Mouse (Mus musculus) heart, adult 2 months (tissue): Measurements from ENCODE around the gene Fam84a. TPM values are rescaled to one million over a fixed set of nuclear protein-coding genes. Genes with fewer than 3 reads are reported as not detected.

Experiments used
- DNase-seq, 2 experiments: peaks; one replicate each; pipeline ENCODE4 v3.0.0; 2021
- H3K27ac ChIP-seq: fragments of 200-600 bp; 2 replicates; pipeline ENCODE4 v1.8.1; 2022
- H3K27me3 ChIP-seq: fragments of 200-500 bp; 2 replicates; pipeline ENCODE4 v1.6.1; 2012; ENCODE audit warnings: mild to moderate bottlenecking, low read length, inconsistent platforms, mixed read lengths; ENCODE audit not compliant: control insufficient read depth, insufficient read depth
- H3K36me3 ChIP-seq: fragments of 200-500 bp; 2 replicates; pipeline ENCODE4 v1.6.1; 2012; ENCODE audit warnings: low read length, inconsistent platforms; ENCODE audit not compliant: control insufficient read depth, insufficient read depth
- H3K4me1 ChIP-seq: fragments of 200-500 bp; 2 replicates; pipeline ENCODE4 v1.6.1; 2011; ENCODE audit warnings: low read length; ENCODE audit not compliant: control insufficient read depth, insufficient read depth
- H3K4me3 ChIP-seq: fragments of 200-600 bp; 2 replicates; pipeline ENCODE4 v1.8.1; 2022
- H3K79me2 ChIP-seq: fragments of 200-500 bp; replicated peaks from 2 replicates; pipeline ENCODE4 v1.6.1; 2012; ENCODE audit warnings: mild to moderate bottlenecking, inconsistent platforms, low read length, moderate library complexity, mixed read lengths; ENCODE audit not compliant: control insufficient read depth, insufficient read depth
- H3K9ac ChIP-seq: fragments of 200-500 bp; 2 replicates; pipeline ENCODE4 v1.6.1; 2012; ENCODE audit warnings: low read depth, mild to moderate bottlenecking, control low read depth, inconsistent platforms, low read length, mixed read lengths
- CTCF ChIP-seq: fragments of 200-600 bp; IDR thresholded peaks from 2 replicates; pipeline ENCODE4 v1.8.1; 2022; ENCODE audit warnings: antibody characterized with exemption, mild to moderate bottlenecking, moderate library complexity
- EP300 ChIP-seq: fragments of 200-500 bp; IDR thresholded peaks from 2 replicates; pipeline ENCODE4 v1.6.1; 2011; ENCODE audit warnings: low read depth, low read length, control low read depth; ENCODE audit not compliant: insufficient read depth
- POLR2A ChIP-seq: fragments of 200-500 bp; IDR thresholded peaks from 2 replicates; pipeline ENCODE4 v1.6.1; 2011; ENCODE audit warnings: mild to moderate bottlenecking, low read depth, low read length, control low read depth; ENCODE audit not compliant: insufficient read depth
- intact Hi-C: fragments of 180-260 bp; cut with DNase I; formaldehyde crosslinking; loops from one replicate; pipeline ENCODE4 v1.15.1; 2025
- polyA plus RNA-seq: library from polyadenylated mRNA; depleted of rRNA; stranded (reverse); fragments of >200 nt; gene quantifications from 2 replicates; pipeline ENCODE4 v1.2.3, GENCODE M21; 2012
- total RNA-seq, 2 experiments: library from RNA; stranded (reverse); gene quantifications; 2 replicates each; pipeline ENCODE4 v1.2.3; 2021

Fam84a gene
- total and polyA plus RNA-seq, 3 experiments, result 0.59 to 1.4 (median 0.82) TPM

- no peak for TF ChIP-seq CTCF
- TF ChIP-seq EP300, result no peak
- TF ChIP-seq POLR2A, result no peak
- H3K36me3 ChIP-seq, result no peaks in the 10 kb centered on the region
- H3K27me3 ChIP-seq, result no peaks in the 10 kb centered on the region
- intact Hi-C loops, result no loop called here
- no peak overlapping the region for H3K4me3 ChIP-seq
- H3K79me2 ChIP-seq, result no peaks in the 10 kb centered on the region
- no peak for DNase-seq
- H3K9ac ChIP-seq, result no peak overlapping the region
- no peaks in the 10 kb centered on the region for H3K4me1 ChIP-seq
- H3K27ac ChIP-seq, result no peak overlapping the region
Observed at GRCm38 (mm10) chr12:14096944-14097343, 54.9 kb downstream of the Fam84a start.
